Mouse (Mus musculus) monocyte, adult 5-6 weeks (primary cell): Measurements from ENCODE around the gene Efcab3. TPM values are rescaled to one million over a fixed set of nuclear protein-coding genes. Genes with fewer than 3 reads are reported as not detected.

ENCODE experiments used
- ATAC-seq: fragments of 153-309, 156-312 bp; replicated peaks from 2 replicates; pipeline ENCODE4 v1.8.0; 2017; ENCODE audit warnings: mild to moderate bottlenecking; ENCODE audit not compliant: low TSS enrichment, insufficient number of reproducible peaks, severe bottlenecking, poor library complexity, low FRiP score
- total RNA-seq: library from RNA; stranded (forward); fragments of 200-1000, 200-491, 200-594 nt; gene quantifications from 3 replicates; pipeline ENCODE4 v1.2.3, GENCODE M21; 2017

Efcab3 gene
- total RNA-seq, 1 experiment from 2014 or later: not detected

DNA sequence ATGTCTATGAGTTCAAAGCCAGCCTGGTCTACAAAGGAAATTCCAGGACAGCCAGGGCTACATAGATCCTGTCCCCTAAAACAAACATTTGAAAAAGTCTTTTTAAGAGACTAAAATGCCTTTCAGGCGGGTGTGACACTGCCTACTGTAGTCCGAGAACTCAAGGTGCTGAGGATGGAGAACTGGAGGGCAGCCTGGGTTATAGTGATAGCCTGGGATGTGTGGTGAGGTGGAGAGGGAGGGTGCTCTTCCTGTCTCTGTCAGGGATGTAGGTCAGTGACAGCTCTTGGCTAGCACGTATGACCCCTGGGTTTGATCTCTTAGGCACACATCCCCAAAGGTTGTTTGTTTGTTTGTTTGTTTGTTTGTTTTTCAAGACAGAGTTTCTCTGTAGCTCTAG lies 80.7 kb downstream of the Efcab3 start:
- no peak for ATAC-seq

DNA sequence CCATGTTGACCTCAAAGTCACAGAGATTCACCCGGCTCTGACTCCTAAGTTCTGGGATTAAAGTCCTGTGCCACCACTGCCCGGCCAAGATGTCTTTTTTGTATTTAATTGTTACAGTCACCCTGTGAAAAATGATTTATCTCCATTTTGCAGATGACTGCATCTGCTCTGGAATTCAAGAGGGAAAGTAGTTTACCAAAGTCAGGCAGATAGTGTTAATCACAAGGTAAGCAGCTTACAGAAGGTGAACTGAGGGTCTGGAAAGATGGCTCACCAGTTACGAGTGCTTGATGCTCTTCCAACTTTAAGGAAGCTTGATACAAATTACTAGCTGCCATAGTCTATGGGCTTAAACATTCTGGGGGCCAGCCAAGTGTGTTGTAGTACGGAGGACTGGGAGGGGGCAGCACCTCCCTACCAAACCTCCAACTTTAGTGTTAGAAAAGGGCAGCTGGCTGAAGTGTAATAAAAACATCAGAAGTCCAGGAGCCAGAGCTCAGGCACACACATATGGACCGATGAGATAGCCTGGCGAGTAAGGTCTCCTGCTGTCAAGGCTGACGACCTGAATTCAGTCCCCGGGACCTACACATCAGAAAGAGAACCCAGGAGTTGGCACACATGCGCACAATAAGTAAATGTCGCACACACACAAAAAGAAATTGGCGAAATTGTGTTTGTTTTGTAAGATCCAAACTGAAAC lies 81.3 kb downstream of the Efcab3 start:
- ATAC-seq: no peak

DNA sequence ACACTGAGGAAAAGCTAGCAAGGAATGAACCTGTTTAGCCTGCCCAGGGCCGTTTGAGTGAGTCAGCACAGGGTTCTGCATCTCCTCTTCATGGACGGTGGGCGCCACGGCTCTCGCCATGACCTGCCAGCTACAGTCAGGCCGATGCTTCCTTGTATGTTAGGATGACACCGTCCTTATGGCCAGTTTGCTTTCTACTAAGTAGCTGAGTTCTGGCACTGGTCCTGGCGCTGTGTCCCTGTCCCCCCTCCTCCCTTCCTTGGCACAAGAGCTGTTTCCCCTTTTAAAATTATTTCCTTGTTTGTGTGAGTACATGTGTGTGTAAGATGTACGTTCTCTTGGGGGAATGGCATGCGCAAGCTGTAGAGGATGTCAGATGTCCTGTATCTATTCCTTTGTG lies 81.8 kb downstream of the Efcab3 start:
- ATAC-seq: no peak

DNA sequence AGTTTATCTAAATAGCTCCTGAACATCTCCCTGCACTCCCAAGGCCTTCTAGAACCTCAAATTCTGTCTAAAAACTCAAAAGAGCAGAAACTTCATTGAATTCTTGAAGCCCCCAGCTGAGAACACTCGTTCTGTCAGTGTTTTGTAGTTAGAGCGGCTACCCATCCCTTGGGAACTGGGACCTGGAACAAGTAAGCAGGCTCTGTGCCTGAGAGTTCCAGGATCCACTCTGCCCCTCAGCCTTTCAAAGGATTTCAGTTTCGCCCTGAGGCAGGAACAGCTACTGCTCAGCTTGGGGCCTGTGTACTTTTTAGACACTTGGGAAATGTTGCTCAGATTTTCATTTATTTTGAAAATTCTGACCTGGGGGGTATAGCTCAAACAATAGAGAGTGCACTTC lies 83.2 kb downstream of the Efcab3 start, which contains the start of gene Gm10842:
Gm10842 (plus strand) TSS at position 301 of the 400 bp plus-strand sequence.
- no peak for ATAC-seq

- ATAC-seq: no peak
These were observed 86.0 kb downstream of the Efcab3 start for GRCm38 (mm10) chr11:105149353-105149752.

DNA sequence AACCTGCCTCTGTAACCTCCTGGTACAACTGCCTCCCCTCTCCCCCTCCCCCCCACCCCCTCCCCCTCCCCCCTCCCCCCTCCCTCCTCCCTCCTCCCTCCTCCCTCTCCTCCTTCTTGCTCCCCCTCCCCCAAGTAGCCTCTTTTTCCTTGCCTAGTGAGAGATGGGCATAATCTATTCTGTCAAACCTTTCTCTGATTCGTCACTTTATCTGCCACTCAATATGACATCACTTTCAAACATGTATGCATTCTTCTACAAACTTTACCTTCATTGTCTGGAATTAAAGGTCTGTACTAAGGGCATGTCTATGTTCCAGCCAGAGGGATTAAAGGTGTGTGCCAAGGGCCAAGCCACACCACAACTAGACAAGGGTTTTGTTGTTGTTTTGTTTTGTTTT lies 86.4 kb downstream of the Efcab3 start:
- no peak for ATAC-seq

DNA sequence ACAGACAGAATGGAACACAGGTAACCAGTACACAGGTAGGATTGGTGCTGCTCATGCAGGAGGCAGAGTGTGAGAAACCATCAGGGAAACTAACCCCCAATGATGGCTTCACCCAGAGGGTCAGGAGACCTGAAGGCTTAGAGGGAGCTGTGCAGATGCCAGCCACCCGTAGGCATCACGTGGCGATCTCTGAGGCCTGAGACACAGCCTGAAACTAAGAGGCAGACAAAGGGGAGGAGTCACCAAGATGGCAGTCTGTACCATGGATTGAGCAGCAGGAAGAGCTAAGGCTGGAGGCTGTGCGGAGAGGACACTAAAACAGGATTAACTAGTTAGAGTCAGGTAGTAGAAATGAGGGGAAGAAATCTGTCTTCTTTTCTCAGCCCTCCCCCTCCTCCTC lies 87.3 kb downstream of the Efcab3 start:
- ATAC-seq: no peak

GRCm38 (mm10) chr11:105151226-105152016 lies 88.0 kb downstream of the Efcab3 start:
- ATAC-seq: no peak

DNA sequence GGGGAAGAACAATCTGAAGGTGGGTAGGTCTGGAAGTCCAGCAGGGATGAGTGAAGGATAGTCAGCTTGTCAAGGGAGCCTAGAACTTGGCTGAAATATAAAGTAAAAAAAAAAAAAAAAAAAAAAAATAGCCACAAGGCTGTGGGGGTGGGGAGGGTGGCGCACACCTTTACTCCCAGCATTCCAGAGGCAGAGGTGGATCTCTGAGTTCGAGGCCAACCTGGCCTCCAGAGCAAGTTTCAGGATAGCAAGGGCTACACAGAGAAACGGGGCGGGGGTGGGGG lies 88.6 kb downstream of the Efcab3 start:
- ATAC-seq: no peak

DNA sequence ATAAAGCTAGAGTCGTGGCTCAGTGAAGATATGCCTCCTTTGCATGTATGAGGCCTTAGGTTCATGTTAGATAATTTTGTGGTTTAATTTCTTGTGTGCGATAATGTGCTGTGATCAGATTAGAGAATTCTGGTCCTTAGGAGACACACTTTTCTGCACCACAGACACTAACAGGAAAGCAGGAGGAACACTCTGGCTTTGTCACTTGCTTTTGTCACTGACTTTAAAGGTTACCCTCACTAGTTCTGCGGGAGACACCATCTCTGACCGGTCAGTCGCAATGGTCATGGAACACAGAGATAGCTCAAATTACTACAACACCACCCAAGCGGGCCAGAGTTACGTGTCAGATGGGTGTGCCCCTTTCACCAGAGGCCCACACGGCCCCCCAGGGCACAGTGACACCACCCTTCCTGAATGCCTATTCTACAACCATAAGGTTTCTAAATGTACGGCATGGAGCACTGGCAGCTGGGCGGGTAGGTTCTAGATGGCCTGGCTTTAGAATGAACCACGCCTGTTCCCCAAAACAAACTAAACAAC lies 89.0 kb downstream of the Efcab3 start:
- peak; percentile 54; the same call in 1 of the 2 replicates for ATAC-seq

- no peak for ATAC-seq
These were observed 89.9 kb downstream of the Efcab3 start for GRCm38 (mm10) chr11:105153068-105153833.

- no peak for ATAC-seq
These were observed 92.5 kb downstream of the Efcab3 start for GRCm38 (mm10) chr11:105155915-105156314.

GRCm38 (mm10) chr11:105156748-105157267 lies 93.4 kb downstream of the Efcab3 start:
- ATAC-seq: no peak

- no peak for ATAC-seq
These were observed 94.7 kb downstream of the Efcab3 start for GRCm38 (mm10) chr11:105158047-105158446.

DNA sequence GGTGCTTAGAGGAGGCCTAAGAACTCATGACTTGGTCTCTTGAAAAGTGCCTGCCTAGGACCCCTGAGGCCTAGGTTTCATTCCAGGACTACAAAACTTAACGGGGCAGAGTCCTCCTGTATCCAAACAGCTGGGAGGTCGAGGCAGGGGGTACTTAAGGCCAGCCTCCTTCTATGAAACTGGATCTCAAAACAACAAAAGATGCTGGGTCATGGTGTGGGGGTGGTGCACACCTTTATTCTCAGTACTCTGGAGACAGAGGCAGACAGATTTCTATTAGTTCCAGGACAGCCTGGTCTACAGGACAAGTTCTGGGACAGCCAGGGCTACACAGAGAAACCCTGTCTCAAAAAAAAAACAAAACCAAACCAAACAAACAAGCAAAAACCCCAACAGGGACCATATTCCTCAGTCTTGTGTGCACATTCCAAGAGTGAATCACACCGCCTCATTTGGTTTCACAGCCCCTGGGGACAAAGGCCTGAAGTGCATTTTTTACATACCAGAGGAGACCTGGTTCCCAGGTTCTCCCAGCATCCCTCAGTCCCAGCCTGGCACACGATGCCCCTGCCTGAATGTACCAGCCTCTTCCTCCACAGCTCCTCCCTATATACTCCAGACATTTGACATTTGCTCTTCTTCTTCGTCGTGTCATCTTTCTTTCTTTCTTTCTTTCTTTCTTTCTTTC lies 96.4 kb downstream of the Efcab3 start:
- no peak for ATAC-seq

DNA sequence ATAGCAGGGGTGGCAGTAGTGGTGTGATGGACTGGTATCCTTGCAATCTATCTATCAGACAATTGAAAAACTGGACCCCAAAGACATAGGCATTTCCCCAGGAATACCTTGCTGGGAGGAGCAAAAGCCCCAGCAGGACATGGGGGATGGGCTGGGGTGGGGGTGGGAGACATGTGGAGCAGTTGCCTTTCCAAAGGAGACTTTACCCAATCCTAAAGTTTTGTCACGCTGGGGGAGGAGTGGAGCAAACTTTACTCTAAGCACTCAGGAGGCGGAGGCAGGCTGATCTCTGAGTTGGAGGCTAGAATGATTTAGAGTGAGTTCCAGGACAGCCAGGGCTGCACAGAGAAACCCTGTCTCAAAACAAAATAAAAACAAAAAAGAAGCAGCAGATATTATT lies 98.0 kb downstream of the Efcab3 start:
- no peak for ATAC-seq

DNA sequence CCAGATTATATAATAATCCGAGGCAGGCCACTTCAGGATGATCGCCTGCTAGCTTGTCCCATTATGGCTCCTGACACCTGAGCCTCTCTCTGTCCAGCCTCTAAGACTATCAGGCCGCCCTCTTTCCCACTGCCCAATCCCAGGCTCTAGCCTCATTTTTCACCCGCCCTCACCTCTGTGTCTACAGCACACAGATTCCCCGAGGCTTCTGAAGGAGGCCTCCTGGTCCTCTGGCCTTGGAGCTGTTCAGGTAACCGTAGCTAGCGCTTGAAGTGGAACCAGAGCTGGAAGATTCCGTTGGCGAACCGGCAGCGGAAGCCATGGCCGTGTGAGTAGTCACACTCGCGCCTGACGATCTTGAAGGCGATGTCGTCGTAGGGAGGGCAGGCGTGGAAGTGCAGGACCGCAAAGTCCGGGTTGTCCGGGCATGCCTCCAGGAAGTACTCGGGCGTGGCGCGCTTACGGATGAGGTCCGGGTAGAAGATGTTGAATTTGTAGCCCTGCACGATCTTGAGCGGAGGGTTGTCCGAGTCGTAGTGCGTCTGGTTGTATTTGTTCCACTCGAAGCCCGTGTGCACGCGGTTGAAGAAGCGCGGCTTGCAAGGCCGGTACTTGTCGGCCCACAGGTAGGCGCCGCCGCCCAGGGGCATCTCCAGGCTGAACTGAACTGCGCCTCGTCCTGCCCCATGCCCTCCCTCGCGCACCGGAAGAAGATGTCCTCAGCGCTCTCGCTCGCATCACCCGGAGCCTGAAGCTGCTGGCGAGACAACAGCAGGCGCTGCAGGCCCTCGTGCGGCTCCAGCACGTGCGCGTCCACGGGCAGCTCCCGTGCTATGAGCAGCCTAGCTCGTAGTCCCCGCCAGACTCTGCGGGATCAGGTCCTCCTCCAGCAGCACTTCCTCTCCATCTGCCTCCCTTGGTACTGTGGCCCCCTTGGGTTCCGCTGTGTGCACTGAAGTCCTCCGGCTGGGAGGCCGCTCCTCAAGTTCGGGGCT lies 101.4 kb downstream of the Efcab3 start:
- no peak for ATAC-seq
